Mouse (Mus musculus) MEL (cell line): Measurements from ENCODE around the gene Syn2. TPM values are rescaled to one million over a fixed set of nuclear protein-coding genes. Genes with fewer than 3 reads are reported as not detected.

Experiments used
- DNase-seq: peaks from one replicate; pipeline ENCODE4 v3.0.0; 2011; ENCODE audit warnings: low read depth, low spot score
- H3K27ac ChIP-seq: 2 replicates; pipeline ENCODE4 v1.5.1; 2012; ENCODE audit warnings: low read depth, mild to moderate bottlenecking, control low read depth, low read length, moderate library complexity; ENCODE audit not compliant: control insufficient read depth
- H3K27me3 ChIP-seq, 2 experiments: fragments of 150-350 bp in 1 of 2; sonication (generic) in 1 of 2; 2 replicates each; pipeline ENCODE4 v1.6.1; 2012; ENCODE audit warnings: low read length in 2 of 2, mild to moderate bottlenecking in 2 of 2, improper control_type of control experiment in 1 of 2, moderate library complexity in 1 of 2; ENCODE audit not compliant: insufficient read depth in 2 of 2, control insufficient read depth in 1 of 2
- H3K36me3 ChIP-seq, 2 experiments: 2 replicates each; pipeline ENCODE4 v1.6.1; 2012 to 2014; ENCODE audit warnings: low read length in 2 of 2, improper control_type of control experiment in 1 of 2, inconsistent platforms in 1 of 2, mild to moderate bottlenecking in 1 of 2; ENCODE audit not compliant: insufficient read depth in 2 of 2, control insufficient read depth in 1 of 2
- H3K4me1 ChIP-seq, 2 experiments: fragments of 150-350 bp in 1 of 2; sonication (generic) in 1 of 2; 2 replicates each; pipeline ENCODE4 v1.6.1; 2012; ENCODE audit warnings: low read length in 2 of 2, improper control_type of control experiment in 1 of 2, mild to moderate bottlenecking in 1 of 2; ENCODE audit not compliant: insufficient read depth in 2 of 2, control insufficient read depth in 1 of 2
- H3K4me3 ChIP-seq, 2 experiments: fragments of 150-350 bp in 1 of 2; sonication (generic) in 1 of 2; 2 replicates each; pipeline ENCODE4 v1.5.1; 2012; ENCODE audit warnings: low read depth in 2 of 2, low read length in 2 of 2, mild to moderate bottlenecking in 2 of 2, moderate library complexity in 2 of 2, control low read depth in 1 of 2, improper control_type of control experiment in 1 of 2; ENCODE audit not compliant: control insufficient read depth in 1 of 2, insufficient read depth in 1 of 2
- H3K79me2 ChIP-seq: 2 replicates; pipeline ENCODE4 v1.6.1; 2012; ENCODE audit warnings: mild to moderate bottlenecking, low read length, moderate library complexity; ENCODE audit not compliant: control insufficient read depth, poor library complexity, insufficient read depth
- H3K9ac ChIP-seq: 2 replicates; pipeline ENCODE4 v1.6.1; 2012; ENCODE audit warnings: low read depth, mild to moderate bottlenecking, control low read depth, low read length, moderate library complexity; ENCODE audit not compliant: control insufficient read depth, poor library complexity, severe bottlenecking
- H3K9me3 ChIP-seq: fragments of 150-350 bp; sonication (generic); replicated peaks from 2 replicates; pipeline ENCODE4 v1.6.1; 2012; ENCODE audit warnings: mild to moderate bottlenecking, low read length, improper control_type of control experiment, moderate library complexity; ENCODE audit not compliant: insufficient read depth
- BHLHE40 ChIP-seq: IDR thresholded peaks from 2 replicates; pipeline ENCODE4 v1.6.1; 2012; ENCODE audit warnings: low read depth, mild to moderate bottlenecking, inconsistent platforms, low read length, improper control_type of control experiment, borderline replicate concordance
- CHD2 ChIP-seq: IDR thresholded peaks from 2 replicates; pipeline ENCODE4 v1.6.1; 2011; ENCODE audit warnings: low read length, improper control_type of control experiment
- CTCF ChIP-seq, 3 experiments: IDR thresholded peaks in 2 of 3; conservative IDR thresholded peaks in 1 of 3; 2 replicates each; pipeline ENCODE4 v1.5.1; 2011 to 2012; ENCODE audit warnings: low read length in 3 of 3, low read depth in 2 of 3, mild to moderate bottlenecking in 2 of 3, improper control_type of control experiment in 1 of 3, inconsistent platforms in 1 of 3, mixed read lengths in 1 of 3, moderate library complexity in 1 of 3; ENCODE audit not compliant: control insufficient read depth in 1 of 3, insufficient read depth in 1 of 3, poor library complexity in 1 of 3, severe bottlenecking in 1 of 3
- E2F4 ChIP-seq: IDR thresholded peaks from 2 replicates; pipeline ENCODE4 v1.6.1; 2011; ENCODE audit warnings: low read depth, low read length, improper control_type of control experiment, borderline replicate concordance
- EP300 ChIP-seq, 2 experiments: IDR thresholded peaks; 2 replicates each; pipeline ENCODE4 v1.6.1; 2011; ENCODE audit warnings: improper control_type of control experiment in 2 of 2, low read length in 2 of 2, low read depth in 1 of 2, mild to moderate bottlenecking in 1 of 2
- HCFC1 ChIP-seq: IDR thresholded peaks from 2 replicates; pipeline ENCODE4 v1.6.1; 2012; ENCODE audit warnings: low read depth, mild to moderate bottlenecking, inconsistent platforms, low read length, improper control_type of control experiment, moderate library complexity
- MAZ ChIP-seq: IDR thresholded peaks from 2 replicates; pipeline ENCODE4 v1.6.1; 2012; ENCODE audit warnings: low read depth, mild to moderate bottlenecking, inconsistent platforms, low read length, improper control_type of control experiment
- MXI1 ChIP-seq: IDR thresholded peaks from 2 replicates; pipeline ENCODE4 v1.6.1; 2011; ENCODE audit warnings: mild to moderate bottlenecking, low read depth, low read length, improper control_type of control experiment
- MYB ChIP-seq: IDR thresholded peaks from 2 replicates; pipeline ENCODE4 v1.6.1; 2011; ENCODE audit warnings: mild to moderate bottlenecking, low read depth, low read length, improper control_type of control experiment
- NELFE ChIP-seq: IDR thresholded peaks from 2 replicates; pipeline ENCODE4 v1.6.1; 2011; ENCODE audit warnings: low read depth, low read length, improper control_type of control experiment
- POLR2A ChIP-seq, 2 experiments: IDR thresholded peaks; 2 replicates each; pipeline ENCODE4 v1.6.1; 2011 to 2012; ENCODE audit warnings: low read length in 2 of 2, mild to moderate bottlenecking in 2 of 2, control low read depth in 1 of 2, improper control_type of control experiment in 1 of 2, low read depth in 1 of 2, moderate library complexity in 1 of 2; ENCODE audit not compliant: control insufficient read depth in 1 of 2, insufficient read depth in 1 of 2, poor library complexity in 1 of 2
- SMC3 ChIP-seq: IDR thresholded peaks from 2 replicates; pipeline ENCODE4 v1.6.1; 2011; ENCODE audit warnings: low read depth, low read length, improper control_type of control experiment
- TAL1 ChIP-seq: IDR thresholded peaks from 2 replicates; pipeline ENCODE4 v1.6.1; 2012; ENCODE audit warnings: mild to moderate bottlenecking, inconsistent platforms, low read length, moderate library complexity, mixed read lengths
- TCF12 ChIP-seq: IDR thresholded peaks from 2 replicates; pipeline ENCODE4 v1.6.1; 2014; ENCODE audit warnings: low read depth, mild to moderate bottlenecking, inconsistent platforms, low read length, improper control_type of control experiment, moderate library complexity
- USF1 ChIP-seq: IDR thresholded peaks from 2 replicates; pipeline ENCODE4 v1.6.1; 2014; ENCODE audit warnings: low read depth, mild to moderate bottlenecking, inconsistent platforms, low read length, improper control_type of control experiment, moderate library complexity
- USF2 ChIP-seq, 2 experiments: IDR thresholded peaks; 2 replicates each; pipeline ENCODE4 v1.6.1; 2011 to 2012; ENCODE audit warnings: improper control_type of control experiment in 2 of 2, low read length in 2 of 2, borderline replicate concordance in 1 of 2, inconsistent platforms in 1 of 2, low read depth in 1 of 2, mild to moderate bottlenecking in 1 of 2; ENCODE audit not compliant: insufficient read depth in 1 of 2
- ZNF384 ChIP-seq: IDR thresholded peaks from 2 replicates; pipeline ENCODE4 v1.6.1; 2012; ENCODE audit warnings: low read depth, mild to moderate bottlenecking, inconsistent platforms, low read length, improper control_type of control experiment
- polyA plus RNA-seq, 2 experiments: library from polyadenylated mRNA; stranded (reverse) in 1 of 2; unstranded in 1 of 2; fragments of >175 nt in 1 of 2; fragments of >200 nt in 1 of 2; gene quantifications; 2 replicates each; pipeline versions ENCODE4 v1.2.1 to v1.2.4; 2012; ENCODE audit warnings: low replicate concordance in 2 of 2, low read depth in 1 of 2; ENCODE audit not compliant: insufficient read length in 2 of 2, insufficient read depth in 1 of 2, missing spikeins in 1 of 2
- total RNA-seq: library from RNA; depleted of rRNA; stranded (reverse); fragments of 300-350 nt; gene quantifications from 2 replicates; pipeline ENCODE4 v1.2.3, GENCODE M21; 2012

Syn2 gene
- total and polyA plus RNA-seq, 3 experiments: not detected

- no peak within 1 kb of the TSS for H3K9ac ChIP-seq
Measured at GRCm38 (mm10) chr6:115252099-115252873, 117.6 kb downstream of the Syn2 start, which contains the start of gene Timp4. TSS of gene Timp4 (minus strand) at chr6:115252205.

GRCm38 (mm10) chr6:115255171-115255570 is 120.5 kb downstream of the Syn2 start:
- no peak for DNase-seq
- peaks cover 0 to 3% of the 10 kb centered on the region in 2 experiments for H3K27me3 ChIP-seq
- no peaks in the 10 kb centered on the region for H3K79me2 ChIP-seq
- no peak overlapping the region for H3K4me3 ChIP-seq
- H3K9me3 ChIP-seq: no peaks in the 10 kb centered on the region
- no peak overlapping the region for H3K27ac ChIP-seq
- no peak for TF ChIP-seq CHD2
- no peak for TF ChIP-seq MXI1
- no peak for TF ChIP-seq ZNF384
- TF ChIP-seq USF1: no peak
- no peak for TF ChIP-seq HCFC1
- no peak for TF ChIP-seq USF2 (IDR thresholded peaks at IDR 0.05; ENCODE audit: borderline replicate concordance in 1 of 2, insufficient read depth in 1 of 2, low read depth in 1 of 2, low read length in 2 of 2)
- TF ChIP-seq MYB: no peak
- TF ChIP-seq POLR2A (IDR thresholded peaks at IDR 0.05; ENCODE audit: control insufficient read depth in 1 of 2, insufficient read depth in 1 of 2, low read depth in 1 of 2, low read length in 2 of 2, poor library complexity in 1 of 2): no peak
- TF ChIP-seq BHLHE40: no peak
- TF ChIP-seq NELFE: no peak
- no peak for TF ChIP-seq TCF12
- no peak for TF ChIP-seq CTCF (IDR thresholded peaks at IDR 0.05 in 2 of 3, conservative IDR thresholded peaks at IDR 0.05 in 1 of 3; ENCODE audit: control insufficient read depth in 1 of 3, insufficient read depth in 1 of 3, low read depth in 2 of 3, low read length in 3 of 3, poor library complexity in 1 of 3, severe bottlenecking in 1 of 3)
- no peak for TF ChIP-seq E2F4
- TF ChIP-seq EP300 (IDR thresholded peaks at IDR 0.05; ENCODE audit: low read depth in 1 of 2, low read length in 2 of 2): no peak
- H3K36me3 ChIP-seq: no peaks in the 10 kb centered on the region
- no peaks in the 10 kb centered on the region for H3K4me1 ChIP-seq
- no peak overlapping the region for H3K9ac ChIP-seq

More at GRCm38 (mm10) chr6:115252099-115252873, 117.6 kb downstream of the Syn2 start, which contains the start of gene Timp4:
- no peak within 1 kb of the TSS for H3K4me3 ChIP-seq
- H3K9me3 ChIP-seq: no peaks in the 10 kb centered on the region
- H3K27ac ChIP-seq: no peak within 1 kb of the TSS
- H3K79me2 ChIP-seq: no peaks in the 10 kb centered on the region
- H3K36me3 ChIP-seq: no peaks in the 10 kb centered on the region
- no peaks in the 10 kb centered on the region for H3K4me1 ChIP-seq
- H3K27me3 ChIP-seq: peaks cover 0 to 3% of the 10 kb centered on the region in 2 experiments
- TF ChIP-seq MAZ: no peak
- no peak for TF ChIP-seq CTCF (IDR thresholded peaks at IDR 0.05 in 2 of 3, conservative IDR thresholded peaks at IDR 0.05 in 1 of 3; ENCODE audit: control insufficient read depth in 1 of 3, insufficient read depth in 1 of 3, low read depth in 2 of 3, low read length in 3 of 3, poor library complexity in 1 of 3, severe bottlenecking in 1 of 3)
- TF ChIP-seq TAL1: no peak
- no peak for TF ChIP-seq SMC3
- 0 out of 2 replicates have a peak, but pooled peaks have one; percentile 11 for TF ChIP-seq ZNF384
- DNase-seq: no peak
